Mouse (Mus musculus): ENCODE results near the gene Gm45837. TPM values are rescaled to one million over a fixed set of nuclear protein-coding genes. Genes with fewer than 3 reads are reported as not detected.

The Gm45837 gene
- total RNA-seq, 1 experiment from 2014 or later, result not detected

GRCm38 (mm10) chr7:101465850-101466580 lies 55.3 kb downstream of the Gm45837 start:
- DNase-seq, result peak; percentile 52

- DNase-seq, result peak; percentile 69
Measured at GRCm38 (mm10) chr7:101466581-101467081, 55.9 kb downstream of the Gm45837 start.

GRCm38 (mm10) chr7:101471423-101471822 lies 60.7 kb downstream of the Gm45837 start:
- DNase-seq, result peak; percentile 2

GRCm38 (mm10) chr7:101471968-101472480 lies 61.3 kb downstream of the Gm45837 start:
- no peak for DNase-seq

GRCm38 (mm10) chr7:101472598-101473558 lies 62.2 kb downstream of the Gm45837 start:
- peak; percentile 55 for DNase-seq

GRCm38 (mm10) chr7:101474399-101474811 lies 63.7 kb downstream of the Gm45837 start:
- DNase-seq, result no peak

- no peak for DNase-seq
Measured at GRCm38 (mm10) chr7:101476028-101476427, 65.3 kb downstream of the Gm45837 start.

- DNase-seq, result no peak
Measured at GRCm38 (mm10) chr7:101476493-101476892, 65.8 kb downstream of the Gm45837 start.

- no peak for DNase-seq
Measured at GRCm38 (mm10) chr7:101477200-101477599, 66.5 kb downstream of the Gm45837 start.

- no peak for DNase-seq
Measured at GRCm38 (mm10) chr7:101478099-101478498, 67.4 kb downstream of the Gm45837 start.

GRCm38 (mm10) chr7:101479841-101480240 lies 69.2 kb downstream of the Gm45837 start:
- peak; percentile 49 for DNase-seq

- DNase-seq, result peak; percentile 76
Measured at GRCm38 (mm10) chr7:101480671-101481070, 70.0 kb downstream of the Gm45837 start.

- peak; percentile 67 for DNase-seq
Measured at GRCm38 (mm10) chr7:101481872-101482498, 71.3 kb downstream of the Gm45837 start.

- no peak for DNase-seq
Measured at GRCm38 (mm10) chr7:101482499-101483081, 71.9 kb downstream of the Gm45837 start.

- peak; percentile 32 for DNase-seq
Measured at GRCm38 (mm10) chr7:101483498-101484115, 72.9 kb downstream of the Gm45837 start.

GRCm38 (mm10) chr7:101487102-101487501 lies 76.4 kb downstream of the Gm45837 start:
- DNase-seq, result no peak

GRCm38 (mm10) chr7:101490952-101491351 lies 80.3 kb downstream of the Gm45837 start:
- DNase-seq, result no peak

- DNase-seq, result no peak
Measured at GRCm38 (mm10) chr7:101498385-101498784, 87.7 kb downstream of the Gm45837 start.

- DNase-seq, result no peak
Measured at GRCm38 (mm10) chr7:101499251-101499650, 88.6 kb downstream of the Gm45837 start.

GRCm38 (mm10) chr7:101499701-101500100 lies 89.0 kb downstream of the Gm45837 start:
- no peak for DNase-seq

- peak; percentile 66 for DNase-seq
Measured at GRCm38 (mm10) chr7:101501236-101501635, 90.5 kb downstream of the Gm45837 start.
